Mouse (Mus musculus): Measurements from ENCODE around the gene Olfr96.

- no peak for TF ChIP-seq GATA1 (IDR thresholded peaks at IDR 0.05; ENCODE audit: borderline replicate concordance, low read length)
- no peak for TF ChIP-seq FLI1 (IDR thresholded peaks at IDR 0.05; ENCODE audit: low read length)
These were observed 16.1 kb upstream of the Olfr96 start for GRCm38 (mm10) chr17:37203917-37204236.
